In the genomic region with DNA sequence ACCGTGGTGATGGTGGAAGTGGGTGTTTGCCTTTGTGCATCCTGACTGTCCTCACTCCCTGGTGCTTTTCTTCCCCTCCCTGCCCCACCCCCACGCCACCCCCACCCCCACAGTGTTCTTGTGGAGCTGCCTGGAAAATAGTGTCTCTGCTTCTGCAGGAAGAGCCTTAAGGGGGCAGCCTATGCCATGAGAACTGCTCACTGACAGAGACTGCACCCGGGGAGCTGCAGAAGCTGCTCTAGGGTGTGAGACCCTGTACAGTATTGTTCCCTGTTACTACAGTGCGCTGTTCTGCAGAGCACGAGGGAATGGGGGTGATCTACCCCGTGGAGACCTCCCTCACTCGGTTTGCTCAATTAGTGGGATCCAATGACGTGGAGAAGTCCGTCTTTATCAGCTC, we compare ENCODE assay signal across 13 mouse cellular contexts.
DNase-seq lines count a peak whose midpoint lies in the region; ATAC-seq and TF ChIP-seq lines count a peak whose summit lies in the region.
"Had no signal": no experiment of that assay in that cellular context is flagged by ENCODE, and none has a peak within 500 bp of the region (broad histone marks: within the 10 kb centered on the region; RNA-seq: fewer than 3 reads in every experiment).

No protein-coding gene starts in this region.

- no peaks in the 10 kb centered on the region for H3K9me3 ChIP-seq in forebrain, embryonic 10.5 days
- no peaks in the 10 kb centered on the region for H3K9me3 ChIP-seq in forebrain, embryonic 15.5 days
- H3K9me3 ChIP-seq in kidney, embryonic 16.5 days (ENCODE audit: low read length): no peaks in the 10 kb centered on the region
- H3K9me3 ChIP-seq in kidney, embryonic 15.5 days (replicated peaks): no peaks in the 10 kb centered on the region
- no peaks in the 10 kb centered on the region for H3K9me3 ChIP-seq in midbrain, embryonic 14.5 days (ENCODE audit: control insufficient read depth, low read length)
- H3K9me3 ChIP-seq: embryonic facial prominence, embryonic 15.5 days; G1E had no signal

- peak overlapping the region; percentile 65 for H3K27ac ChIP-seq in forebrain, embryonic 10.5 days
- H3K27ac ChIP-seq in forebrain, embryonic 15.5 days (replicated peaks): no peak overlapping the region
- H3K27ac ChIP-seq in kidney, embryonic 16.5 days (ENCODE audit: low read length): no peak overlapping the region
- no peak overlapping the region for H3K27ac ChIP-seq in kidney, embryonic 15.5 days
- H3K27ac ChIP-seq in midbrain, embryonic 14.5 days (replicated peaks; ENCODE audit: low read depth, low read length): no peak overlapping the region
- H3K27ac ChIP-seq: embryonic facial prominence, embryonic 15.5 days; liver, embryonic 14.5 days had no signal

- H3K4me3 ChIP-seq in forebrain, embryonic 10.5 days: no peak overlapping the region
- H3K4me3 ChIP-seq in forebrain, embryonic 15.5 days: no peak overlapping the region
- H3K4me3 ChIP-seq in kidney, embryonic 16.5 days (ENCODE audit: low read length): no peak overlapping the region
- H3K4me3 ChIP-seq in kidney, embryonic 15.5 days (replicated peaks): no peak overlapping the region
- no peak overlapping the region for H3K4me3 ChIP-seq in midbrain, embryonic 14.5 days (replicated peaks; ENCODE audit: low read depth, low read length)
- H3K4me3 ChIP-seq: embryonic facial prominence, embryonic 15.5 days had no signal

- H3K4me2 ChIP-seq in forebrain, embryonic 15.5 days (replicated peaks): no peak overlapping the region
- no peak overlapping the region for H3K4me2 ChIP-seq in kidney, embryonic 16.5 days (replicated peaks; ENCODE audit: low read depth, low read length)
- no peak overlapping the region for H3K4me2 ChIP-seq in kidney, embryonic 15.5 days
- no peak overlapping the region for H3K4me2 ChIP-seq in midbrain, embryonic 14.5 days (ENCODE audit: low read length)
- H3K4me2 ChIP-seq: embryonic facial prominence, embryonic 15.5 days had no signal

- WGBS in forebrain, embryonic 10.5 days: 28% methylated on average over 9 of the region's 9 CpGs
- 24% methylated on average over 9 of the region's 9 CpGs for WGBS in forebrain, embryonic 15.5 days
- 23% methylated on average over 8 of the region's 9 CpGs for WGBS in kidney, embryonic 16.5 days
- WGBS in kidney, embryonic 15.5 days: 21% methylated on average over 9 of the region's 9 CpGs
- WGBS in midbrain, embryonic 14.5 days: 25% methylated on average over 9 of the region's 9 CpGs

- TF ChIP-seq CTCF in brain, embryonic 14.5 days (IDR thresholded peaks at IDR 0.05; ENCODE audit: borderline replicate concordance, extremely low read depth, insufficient read depth, insufficient read length): peak; percentile 21; the same call in 1 of the 2 replicates

- DNase-seq in forebrain, embryonic 10.5 days (ENCODE audit: extremely low spot score, low spot score): no peak
- DNase-seq in brain, embryonic 14.5 days (ENCODE audit: low read depth): no peak
- DNase-seq in midbrain, embryonic 14.5 days: peak; percentile 35
- DNase-seq in adrenal gland, postnatal 4 days (ENCODE audit: low spot score in 2 of 2): no peak
- DNase-seq in natural killer cell, adult 2 months (ENCODE audit: low spot score in 2 of 2): no peak
- DNase-seq: cerebellum, postnatal 10 days had no signal

- H3K36me3 ChIP-seq in forebrain, embryonic 10.5 days (replicated peaks): no peaks in the 10 kb centered on the region
- no peaks in the 10 kb centered on the region for H3K36me3 ChIP-seq in forebrain, embryonic 15.5 days
- H3K36me3 ChIP-seq in kidney, embryonic 16.5 days (ENCODE audit: insufficient read depth, low read length): no peaks in the 10 kb centered on the region
- no peaks in the 10 kb centered on the region for H3K36me3 ChIP-seq in kidney, embryonic 15.5 days
- no peaks in the 10 kb centered on the region for H3K36me3 ChIP-seq in midbrain, embryonic 14.5 days (ENCODE audit: control insufficient read depth, insufficient read depth, low read length)

- no peaks in the 10 kb centered on the region for H3K27me3 ChIP-seq in forebrain, embryonic 10.5 days (ENCODE audit: poor library complexity, severe bottlenecking)
- no peaks in the 10 kb centered on the region for H3K27me3 ChIP-seq in forebrain, embryonic 15.5 days
- no peaks in the 10 kb centered on the region for H3K27me3 ChIP-seq in kidney, embryonic 16.5 days (ENCODE audit: insufficient read depth, low read length)
- peaks cover 3% of the 10 kb centered on the region; the same call in 1 of the 2 replicates for H3K27me3 ChIP-seq in kidney, embryonic 15.5 days
- H3K27me3 ChIP-seq in midbrain, embryonic 14.5 days (ENCODE audit: control insufficient read depth, insufficient read depth, low read length): no peaks in the 10 kb centered on the region
- H3K27me3 ChIP-seq: embryonic facial prominence, embryonic 15.5 days had no signal

- no peak for TF ChIP-seq POLR2A in brain, embryonic 14.5 days (IDR thresholded peaks at IDR 0.05; ENCODE audit: borderline replicate concordance, extremely low read depth, insufficient read depth, insufficient read length, poor library complexity, severe bottlenecking)

- H3K4me1 ChIP-seq in forebrain, embryonic 10.5 days: peaks cover 82% of the 10 kb centered on the region
- H3K4me1 ChIP-seq in forebrain, embryonic 15.5 days: peaks cover 7% of the 10 kb centered on the region; the same call in 1 of the 2 replicates
- H3K4me1 ChIP-seq in kidney, embryonic 16.5 days (ENCODE audit: insufficient read depth, low read length): peaks cover 41% of the 10 kb centered on the region
- H3K4me1 ChIP-seq in kidney, embryonic 15.5 days: peaks cover 52% of the 10 kb centered on the region
- H3K4me1 ChIP-seq in midbrain, embryonic 14.5 days (ENCODE audit: control insufficient read depth, insufficient read depth, low read length): peaks cover 24% of the 10 kb centered on the region

- no peak for ATAC-seq in forebrain, embryonic 15.5 days (replicated peaks)
- ATAC-seq in kidney, embryonic 16.5 days (ENCODE audit: low FRiP score, low TSS enrichment): 0 out of 2 replicates have a peak, but pooled peaks have one; percentile 36
- no peak for ATAC-seq in kidney, embryonic 15.5 days (replicated peaks; ENCODE audit: low FRiP score)
- no peak for ATAC-seq in midbrain, embryonic 14.5 days (ENCODE audit: low FRiP score, low TSS enrichment)
- ATAC-seq: intestine, embryonic 16.5 days had no signal

- H3K9ac ChIP-seq in forebrain, embryonic 15.5 days (replicated peaks): no peak overlapping the region
- no peak overlapping the region for H3K9ac ChIP-seq in kidney, embryonic 16.5 days (replicated peaks; ENCODE audit: low read length)
- no peak overlapping the region for H3K9ac ChIP-seq in kidney, embryonic 15.5 days
- H3K9ac ChIP-seq in midbrain, embryonic 14.5 days (replicated peaks; ENCODE audit: low read length): no peak overlapping the region
- H3K9ac ChIP-seq: embryonic facial prominence, embryonic 15.5 days; liver, embryonic 14.5 days had no signal
